Mouse (Mus musculus) A20 (cell line): ENCODE measurements at regions not wholly inside any gene's neighbourhood (a gene's known extent, or its start where the extent isn't known, plus 50 kb on each side); places are given as distances from the start of the nearest gene placed in this dataset.

Experiments used
- DNase-seq: peaks from one replicate; pipeline ENCODE4 v3.0.0-alpha.2; 2011; ENCODE audit warnings: low read depth, low spot score

- DNase-seq = no peak
Measured at GRCm38 (mm10) chr5:35221451-35222305, 56.4 kb upstream of the Adra2c start.

GRCm38 (mm10) chr5:35216271-35216670, 61.8 kb upstream of the Adra2c start:
- DNase-seq = no peak

GRCm38 (mm10) chr5:35215480-35216195, 62.5 kb upstream of the Adra2c start:
- peak; percentile 6 for DNase-seq

- DNase-seq = no peak
Measured at GRCm38 (mm10) chr5:35215007-35215406, 63.1 kb upstream of the Adra2c start.

- DNase-seq = no peak
Measured at GRCm38 (mm10) chr5:35209348-35209747, 68.8 kb upstream of the Adra2c start.

- DNase-seq = no peak
Measured at GRCm38 (mm10) chr5:35204049-35204448, 74.1 kb upstream of the Adra2c start.

GRCm38 (mm10) chr5:35198468-35198867, 79.7 kb upstream of the Adra2c start:
- no peak for DNase-seq

- DNase-seq = no peak
Measured at GRCm38 (mm10) chr5:35189113-35189797, 83.7 kb upstream of the Lrpap1 start.

GRCm38 (mm10) chr5:35185826-35186225, 80.3 kb upstream of the Lrpap1 start:
- no peak for DNase-seq

GRCm38 (mm10) chr5:35185289-35185688, 79.7 kb upstream of the Lrpap1 start:
- DNase-seq = no peak

- DNase-seq = no peak
Measured at GRCm38 (mm10) chr5:35183418-35183817, 77.9 kb upstream of the Lrpap1 start.

GRCm38 (mm10) chr5:35177332-35177731, 71.8 kb upstream of the Lrpap1 start:
- peak; percentile 33 for DNase-seq

- peak; percentile 63 for DNase-seq
Measured at GRCm38 (mm10) chr5:35176112-35176848, 70.7 kb upstream of the Lrpap1 start.

- DNase-seq = no peak
Measured at GRCm38 (mm10) chr5:35174318-35174717, 68.8 kb upstream of the Lrpap1 start.

- DNase-seq = no peak
Measured at GRCm38 (mm10) chr5:35171336-35171735, 65.8 kb upstream of the Lrpap1 start.

GRCm38 (mm10) chr5:35170369-35171130, 65.0 kb upstream of the Lrpap1 start:
- no peak for DNase-seq

- no peak for DNase-seq
Measured at GRCm38 (mm10) chr5:35169614-35170293, 64.2 kb upstream of the Lrpap1 start.

GRCm38 (mm10) chr5:35168853-35169252, 63.3 kb upstream of the Lrpap1 start:
- no peak for DNase-seq

GRCm38 (mm10) chr5:35168369-35168768, 62.8 kb upstream of the Lrpap1 start:
- no peak for DNase-seq

- DNase-seq = no peak
Measured at GRCm38 (mm10) chr5:35165993-35166392, 60.4 kb upstream of the Lrpap1 start.
